Mouse (Mus musculus): ENCODE measurements around the gene Tspan7. TPM values are rescaled to one million over a fixed set of nuclear protein-coding genes. Genes with fewer than 3 reads are reported as not detected.

Tspan7 gene
- total and polyA plus RNA-seq, 3 experiments: not detected

GRCm38 (mm10) chrX:10517756-10518155, 32.8 kb downstream of the Tspan7 start:
- no peaks in the 10 kb centered on the region for H3K27me3 ChIP-seq (ENCODE audit: control insufficient read depth in 1 of 2, insufficient read depth in 2 of 2, low read length in 2 of 2)
- no peaks in the 10 kb centered on the region for H3K79me2 ChIP-seq (ENCODE audit: control insufficient read depth, insufficient read depth, low read length, poor library complexity)
- H3K4me1 ChIP-seq (ENCODE audit: control insufficient read depth in 1 of 2, insufficient read depth in 2 of 2, low read length in 2 of 2): no peaks in the 10 kb centered on the region
- no peak overlapping the region for H3K27ac ChIP-seq (ENCODE audit: control insufficient read depth, low read depth, low read length)
- no peak overlapping the region for H3K4me3 ChIP-seq (ENCODE audit: control insufficient read depth in 1 of 2, insufficient read depth in 1 of 2, low read depth in 2 of 2, low read length in 2 of 2)
- no peaks in the 10 kb centered on the region for H3K36me3 ChIP-seq (ENCODE audit: control insufficient read depth in 1 of 2, insufficient read depth in 2 of 2, low read length in 2 of 2)
- TF ChIP-seq UBTF (IDR thresholded peaks at IDR 0.05; ENCODE audit: borderline replicate concordance, insufficient read depth, low read depth, low read length) (no peak), NELFE (IDR thresholded peaks at IDR 0.05; ENCODE audit: low read depth, low read length) (no peak), E2F4 (IDR thresholded peaks at IDR 0.05; ENCODE audit: borderline replicate concordance, low read depth, low read length) (no peak), ZKSCAN1 (IDR thresholded peaks at IDR 0.05; ENCODE audit: low read depth, low read length) (no peak), NRF1 (IDR thresholded peaks at IDR 0.05; ENCODE audit: insufficient read depth, low read depth, low read length, poor library complexity, severe bottlenecking) (no peak), POLR2A (IDR thresholded peaks at IDR 0.05; ENCODE audit: control insufficient read depth in 1 of 2, insufficient read depth in 1 of 2, low read depth in 1 of 2, low read length in 2 of 2, poor library complexity in 1 of 2) (no peak)
- no peaks in the 10 kb centered on the region for H3K9me3 ChIP-seq (replicated peaks; ENCODE audit: insufficient read depth, low read length)
- no peak for DNase-seq (ENCODE audit: low read depth, low spot score)
- no peak overlapping the region for H3K9ac ChIP-seq (ENCODE audit: control insufficient read depth, low read depth, low read length, poor library complexity, severe bottlenecking)

GRCm38 (mm10) chrX:10518510-10518909, 33.6 kb downstream of the Tspan7 start:
- DNase-seq (ENCODE audit: low read depth, low spot score): no peak
- Histone ChIP-seq H3K27ac (ENCODE audit: control insufficient read depth, low read depth, low read length) (no peak overlapping the region), H3K36me3 (ENCODE audit: control insufficient read depth in 1 of 2, insufficient read depth in 2 of 2, low read length in 2 of 2) (no peaks in the 10 kb centered on the region), H3K4me1 (ENCODE audit: control insufficient read depth in 1 of 2, insufficient read depth in 2 of 2, low read length in 2 of 2) (no peaks in the 10 kb centered on the region), H3K27me3 (ENCODE audit: control insufficient read depth in 1 of 2, insufficient read depth in 2 of 2, low read length in 2 of 2) (no peaks in the 10 kb centered on the region), H3K9ac (ENCODE audit: control insufficient read depth, low read depth, low read length, poor library complexity, severe bottlenecking) (no peak overlapping the region), H3K4me3 (ENCODE audit: control insufficient read depth in 1 of 2, insufficient read depth in 1 of 2, low read depth in 2 of 2, low read length in 2 of 2) (no peak overlapping the region), H3K9me3 (replicated peaks; ENCODE audit: insufficient read depth, low read length) (no peaks in the 10 kb centered on the region), H3K79me2 (ENCODE audit: control insufficient read depth, insufficient read depth, low read length, poor library complexity) (no peaks in the 10 kb centered on the region)
- TF ChIP-seq CHD2 (IDR thresholded peaks at IDR 0.05; ENCODE audit: low read length): no peak
- no peak for TF ChIP-seq MAFK (IDR thresholded peaks at IDR 0.05; ENCODE audit: borderline replicate concordance, low read depth, low read length)
- no peak for TF ChIP-seq E2F4 (IDR thresholded peaks at IDR 0.05; ENCODE audit: borderline replicate concordance, low read depth, low read length)
- no peak for TF ChIP-seq ZC3H11A (IDR thresholded peaks at IDR 0.05; ENCODE audit: low read depth, low read length)
- TF ChIP-seq MYB (IDR thresholded peaks at IDR 0.05; ENCODE audit: low read depth, low read length): no peak
- no peak for TF ChIP-seq NELFE (IDR thresholded peaks at IDR 0.05; ENCODE audit: low read depth, low read length)
- no peak for TF ChIP-seq ZMIZ1 (IDR thresholded peaks at IDR 0.05; ENCODE audit: low read depth, low read length)
- no peak for TF ChIP-seq SIN3A (IDR thresholded peaks at IDR 0.05; ENCODE audit: low read length)
- TF ChIP-seq EP300 (IDR thresholded peaks at IDR 0.05; ENCODE audit: low read depth in 1 of 2, low read length in 2 of 2): no peak

DNA sequence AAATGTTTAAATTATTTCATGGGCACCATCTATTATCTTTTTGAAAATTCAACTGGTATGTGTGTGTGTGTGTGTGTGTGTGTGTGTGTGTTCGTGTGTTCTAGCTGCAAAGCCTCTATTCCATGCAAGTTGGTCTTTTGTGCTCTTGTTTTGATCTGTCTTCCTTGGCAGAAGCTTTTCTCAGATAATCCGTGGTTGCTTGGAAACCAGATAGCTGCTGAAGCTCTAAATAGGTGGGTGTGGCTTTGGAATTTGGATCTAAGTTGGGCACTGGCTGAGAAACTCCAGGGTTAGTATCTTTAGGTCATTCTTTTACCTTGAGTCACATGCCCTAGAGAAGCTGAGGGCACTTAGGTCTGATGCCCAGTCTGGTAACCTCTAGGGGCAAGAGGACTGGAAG, 50.5 kb downstream of the Tspan7 start:
- Histone ChIP-seq H3K9ac (ENCODE audit: control insufficient read depth, low read depth, low read length, poor library complexity, severe bottlenecking) (no peak overlapping the region), H3K27me3 (ENCODE audit: control insufficient read depth in 1 of 2, insufficient read depth in 2 of 2, low read length in 2 of 2) (no peaks in the 10 kb centered on the region), H3K4me1 (ENCODE audit: control insufficient read depth in 1 of 2, insufficient read depth in 2 of 2, low read length in 2 of 2) (no peaks in the 10 kb centered on the region), H3K27ac (ENCODE audit: control insufficient read depth, low read depth, low read length) (no peak overlapping the region), H3K79me2 (ENCODE audit: control insufficient read depth, insufficient read depth, low read length, poor library complexity) (no peaks in the 10 kb centered on the region), H3K36me3 (ENCODE audit: control insufficient read depth in 1 of 2, insufficient read depth in 2 of 2, low read length in 2 of 2) (0 out of 4 replicates have a peak, but pooled peaks cover 0 to 2% of the 10 kb centered on the region in 2 experiments), H3K9me3 (replicated peaks; ENCODE audit: insufficient read depth, low read length) (no peaks in the 10 kb centered on the region), H3K4me3 (ENCODE audit: control insufficient read depth in 1 of 2, insufficient read depth in 1 of 2, low read depth in 2 of 2, low read length in 2 of 2) (no peak overlapping the region)
- no peak for DNase-seq (ENCODE audit: low read depth, low spot score)
- TF ChIP-seq MYC (IDR thresholded peaks at IDR 0.05; ENCODE audit: low read depth, low read length) (no peak), TBP (IDR thresholded peaks at IDR 0.05; ENCODE audit: low read depth, low read length) (no peak), MEF2A (IDR thresholded peaks at IDR 0.05; ENCODE audit: extremely low read depth, insufficient replicate concordance, low read depth, low read length, poor library complexity, severe bottlenecking) (no peak), MYB (IDR thresholded peaks at IDR 0.05; ENCODE audit: low read depth, low read length) (no peak), GATA1 (IDR thresholded peaks at IDR 0.05; ENCODE audit: low read depth, low read length) (no peak), EP300 (IDR thresholded peaks at IDR 0.05; ENCODE audit: low read depth in 1 of 2, low read length in 2 of 2) (no peak), USF2 (IDR thresholded peaks at IDR 0.05; ENCODE audit: borderline replicate concordance in 1 of 2, insufficient read depth in 1 of 2, low read depth in 1 of 2, low read length in 2 of 2) (no peak), NRF1 (IDR thresholded peaks at IDR 0.05; ENCODE audit: insufficient read depth, low read depth, low read length, poor library complexity, severe bottlenecking) (no peak), ELF1 (IDR thresholded peaks at IDR 0.05; ENCODE audit: low read depth, low read length) (no peak), ETS1 (IDR thresholded peaks at IDR 0.05; ENCODE audit: low read depth, low read length) (no peak), SIN3A (IDR thresholded peaks at IDR 0.05; ENCODE audit: low read length) (no peak)
